Mouse (Mus musculus): ENCODE measurements around the gene Tgfbr3. TPM values are rescaled to one million over a fixed set of nuclear protein-coding genes. Genes with fewer than 3 reads are reported as not detected.
A peak's percentile ranks its signal among the peaks of the same experiment; 100 is the strongest.

Gene Tgfbr3
- polyA plus RNA-seq, 1 experiment = 27.7 TPM

GRCm38 (mm10) chr5:107200853-107201341 lies 88.5 kb downstream of the Tgfbr3 start:
- DNase-seq = peak; percentile 68

GRCm38 (mm10) chr5:107200221-107200635 lies 89.2 kb downstream of the Tgfbr3 start:
- H3K4me3 ChIP-seq (ENCODE audit: insufficient read depth, low read depth, low read length) = no peak overlapping the region
- H3K27me3 ChIP-seq (replicated peaks; ENCODE audit: control insufficient read depth, insufficient read depth, low read length) = no peaks in the 10 kb centered on the region
- H3K4me1 ChIP-seq (ENCODE audit: control insufficient read depth, insufficient read depth, low read length) = peaks cover 7% of the 10 kb centered on the region; the same call in 1 of the 2 replicates
- WGBS = 56% methylated on average over 10 of the region's 10 CpGs
- no peaks in the 10 kb centered on the region for H3K36me3 ChIP-seq (ENCODE audit: control insufficient read depth, insufficient read depth, low read length)
- TF ChIP-seq CTCF (conservative IDR thresholded peaks at IDR 0.05; ENCODE audit: insufficient read depth, insufficient read length, low read depth, low read length) (no peak), POLR2A (IDR thresholded peaks at IDR 0.05; ENCODE audit: low read depth, low read length) (no peak)
- DNase-seq = peak; percentile 32
- peak overlapping the region; percentile 65 for H3K27ac ChIP-seq (ENCODE audit: insufficient read depth, low read depth, low read length)

More at GRCm38 (mm10) chr5:107200853-107201341, 88.5 kb downstream of the Tgfbr3 start:
- WGBS = 51% methylated on average over 12 of the region's 12 CpGs
- no peaks in the 10 kb centered on the region for H3K36me3 ChIP-seq (ENCODE audit: control insufficient read depth, insufficient read depth, low read length)
- TF ChIP-seq POLR2A (IDR thresholded peaks at IDR 0.05; ENCODE audit: low read depth, low read length) (no peak), CTCF (conservative IDR thresholded peaks at IDR 0.05; ENCODE audit: insufficient read depth, insufficient read length, low read depth, low read length) (no peak)
- H3K27ac ChIP-seq (ENCODE audit: insufficient read depth, low read depth, low read length) = peak overlapping the region; percentile 5; the same call in 1 of the 2 replicates
- no peak overlapping the region for H3K4me3 ChIP-seq (ENCODE audit: insufficient read depth, low read depth, low read length)
- H3K27me3 ChIP-seq (replicated peaks; ENCODE audit: control insufficient read depth, insufficient read depth, low read length) = no peaks in the 10 kb centered on the region
- peaks cover 7% of the 10 kb centered on the region; the same call in 1 of the 2 replicates for H3K4me1 ChIP-seq (ENCODE audit: control insufficient read depth, insufficient read depth, low read length)

- no peak overlapping the region for H3K27ac ChIP-seq (ENCODE audit: insufficient read depth, low read depth, low read length)
Measured at GRCm38 (mm10) chr5:107195751-107196395, 93.6 kb downstream of the Tgfbr3 start.

GRCm38 (mm10) chr5:107193160-107193559 lies 96.3 kb downstream of the Tgfbr3 start:
- Histone ChIP-seq H3K4me3 (ENCODE audit: insufficient read depth, low read depth, low read length) (no peak overlapping the region), H3K36me3 (ENCODE audit: control insufficient read depth, insufficient read depth, low read length) (no peaks in the 10 kb centered on the region), H3K4me1 (ENCODE audit: control insufficient read depth, insufficient read depth, low read length) (0 out of 2 replicates have a peak, but pooled peaks cover 2% of the 10 kb centered on the region), H3K27me3 (replicated peaks; ENCODE audit: control insufficient read depth, insufficient read depth, low read length) (no peaks in the 10 kb centered on the region), H3K27ac (ENCODE audit: insufficient read depth, low read depth, low read length) (no peak overlapping the region)
- 87% methylated on average over 9 of the region's 9 CpGs for WGBS
- no peak for DNase-seq
- TF ChIP-seq CTCF (conservative IDR thresholded peaks at IDR 0.05; ENCODE audit: insufficient read depth, insufficient read length, low read depth, low read length) (no peak), POLR2A (IDR thresholded peaks at IDR 0.05; ENCODE audit: low read depth, low read length) (no peak)

More at GRCm38 (mm10) chr5:107195751-107196395, 93.6 kb downstream of the Tgfbr3 start:
- H3K4me1 ChIP-seq (ENCODE audit: control insufficient read depth, insufficient read depth, low read length) = peaks cover 8% of the 10 kb centered on the region; the same call in 1 of the 2 replicates
- H3K27me3 ChIP-seq (replicated peaks; ENCODE audit: control insufficient read depth, insufficient read depth, low read length) = no peaks in the 10 kb centered on the region
- TF ChIP-seq POLR2A (IDR thresholded peaks at IDR 0.05; ENCODE audit: low read depth, low read length) (no peak), CTCF (conservative IDR thresholded peaks at IDR 0.05; ENCODE audit: insufficient read depth, insufficient read length, low read depth, low read length) (no peak)
- H3K36me3 ChIP-seq (ENCODE audit: control insufficient read depth, insufficient read depth, low read length) = no peaks in the 10 kb centered on the region
- H3K4me3 ChIP-seq (ENCODE audit: insufficient read depth, low read depth, low read length) = no peak overlapping the region
- DNase-seq = no peak
- WGBS = 46% methylated on average over 12 of the region's 12 CpGs

GRCm38 (mm10) chr5:107192372-107192771 lies 97.1 kb downstream of the Tgfbr3 start:
- no peaks in the 10 kb centered on the region for H3K36me3 ChIP-seq (ENCODE audit: control insufficient read depth, insufficient read depth, low read length)
- 70% methylated on average over 7 of the region's 7 CpGs for WGBS
- no peak overlapping the region for H3K27ac ChIP-seq (ENCODE audit: insufficient read depth, low read depth, low read length)
- 0 out of 2 replicates have a peak, but pooled peaks cover 2% of the 10 kb centered on the region for H3K4me1 ChIP-seq (ENCODE audit: control insufficient read depth, insufficient read depth, low read length)
- DNase-seq = no peak
- H3K4me3 ChIP-seq (ENCODE audit: insufficient read depth, low read depth, low read length) = no peak overlapping the region
- H3K27me3 ChIP-seq (replicated peaks; ENCODE audit: control insufficient read depth, insufficient read depth, low read length) = no peaks in the 10 kb centered on the region
- TF ChIP-seq CTCF (conservative IDR thresholded peaks at IDR 0.05; ENCODE audit: insufficient read depth, insufficient read length, low read depth, low read length) (no peak), POLR2A (IDR thresholded peaks at IDR 0.05; ENCODE audit: low read depth, low read length) (no peak)

- no peak overlapping the region for H3K4me3 ChIP-seq (ENCODE audit: insufficient read depth, low read depth, low read length)
- no peak for DNase-seq
- H3K36me3 ChIP-seq (ENCODE audit: control insufficient read depth, insufficient read depth, low read length) = no peaks in the 10 kb centered on the region
- no peak overlapping the region for H3K27ac ChIP-seq (ENCODE audit: insufficient read depth, low read depth, low read length)
- whole genome bisulfite sequencing = 85% methylated on average over 10 of the region's 10 CpGs
- TF ChIP-seq POLR2A (IDR thresholded peaks at IDR 0.05; ENCODE audit: low read depth, low read length) (no peak), CTCF (conservative IDR thresholded peaks at IDR 0.05; ENCODE audit: insufficient read depth, insufficient read length, low read depth, low read length) (no peak)
- 0 out of 2 replicates have a peak, but pooled peaks cover 2% of the 10 kb centered on the region for H3K4me1 ChIP-seq (ENCODE audit: control insufficient read depth, insufficient read depth, low read length)
- H3K27me3 ChIP-seq (replicated peaks; ENCODE audit: control insufficient read depth, insufficient read depth, low read length) = no peaks in the 10 kb centered on the region
Measured at GRCm38 (mm10) chr5:107188551-107188950, 100.9 kb downstream of the Tgfbr3 start.

- H3K27me3 ChIP-seq (replicated peaks; ENCODE audit: control insufficient read depth, insufficient read depth, low read length) = no peaks in the 10 kb centered on the region
- no peak overlapping the region for H3K4me3 ChIP-seq (ENCODE audit: insufficient read depth, low read depth, low read length)
- no peak for DNase-seq
- TF ChIP-seq CTCF (conservative IDR thresholded peaks at IDR 0.05; ENCODE audit: insufficient read depth, insufficient read length, low read depth, low read length) (no peak), POLR2A (IDR thresholded peaks at IDR 0.05; ENCODE audit: low read depth, low read length) (no peak)
- no peaks in the 10 kb centered on the region for H3K4me1 ChIP-seq (ENCODE audit: control insufficient read depth, insufficient read depth, low read length)
- H3K27ac ChIP-seq (ENCODE audit: insufficient read depth, low read depth, low read length) = no peak overlapping the region
- WGBS = 87% methylated on average over 3 of the region's 3 CpGs
- H3K36me3 ChIP-seq (ENCODE audit: control insufficient read depth, insufficient read depth, low read length) = no peaks in the 10 kb centered on the region
Measured at GRCm38 (mm10) chr5:107186206-107186605, 103.2 kb downstream of the Tgfbr3 start.

All from kidney, adult 2 months (tissue).